Mouse (Mus musculus) c-Kit-positive CD71-negative TER-119-negative erythroid progenitor cells, embryonic 14.5 days (primary cell): Measurements from ENCODE around the gene Zp2.

Experiments used
- DNase-seq: peaks from one replicate; pipeline ENCODE4 v3.0.0-alpha.2; 2013; ENCODE audit warnings: low read depth

Gene Zp2

DNA sequence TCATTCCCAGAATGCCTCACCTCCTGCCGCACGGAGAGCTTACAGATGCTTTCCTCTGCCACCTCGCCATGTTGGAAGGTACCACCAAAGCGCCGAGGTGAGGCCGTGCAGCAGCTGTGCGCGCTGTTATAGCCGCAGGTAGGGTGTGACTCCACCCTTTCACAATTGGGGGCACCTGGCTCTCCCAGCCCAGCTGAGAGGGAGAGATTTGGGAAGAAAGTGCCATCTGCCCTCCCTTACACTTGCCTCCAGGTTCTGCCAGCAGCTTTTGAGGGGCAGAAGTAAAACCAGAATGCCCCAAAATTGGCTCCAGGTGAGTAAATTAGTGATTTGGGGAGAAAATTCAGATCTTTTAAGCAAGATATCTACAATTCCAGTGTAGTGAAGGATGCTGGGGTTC lies at the start of gene Zp2:
TSS of gene Zp2 (minus strand) at position 101 of the 400 bp plus-strand sequence.
- no peak for DNase-seq

DNA sequence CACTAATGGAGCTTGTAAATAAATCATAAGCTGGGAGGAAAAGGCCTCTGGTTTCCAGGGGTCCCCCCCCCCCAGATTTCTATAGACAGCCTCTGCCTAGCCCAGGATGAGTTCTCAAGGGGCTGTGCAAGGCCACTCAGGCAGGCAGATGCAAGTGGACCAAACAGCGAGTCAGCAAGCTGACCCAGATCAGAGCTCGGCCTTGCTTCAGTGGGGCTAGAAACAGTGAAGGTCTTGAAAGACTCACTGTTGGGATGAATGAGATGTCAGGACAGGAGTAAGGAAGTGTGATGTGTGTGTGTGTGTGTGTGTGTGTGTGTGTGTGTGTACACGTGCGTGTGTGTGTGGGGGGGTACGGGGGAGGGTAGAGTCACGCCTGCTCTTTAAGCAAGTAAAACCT lies 47.7 kb upstream of the Zp2 start:
- DNase-seq = no peak

GRCm38 (mm10) chr7:120192207-120192606 lies 47.1 kb upstream of the Zp2 start:
- DNase-seq = no peak

- DNase-seq = no peak
Observed at GRCm38 (mm10) chr7:120190150-120190665, 45.1 kb upstream of the Zp2 start.

GRCm38 (mm10) chr7:120189369-120190149 lies 44.5 kb upstream of the Zp2 start:
- DNase-seq = no peak

- DNase-seq = no peak
Observed at GRCm38 (mm10) chr7:120188946-120189345, 43.9 kb upstream of the Zp2 start.

DNA sequence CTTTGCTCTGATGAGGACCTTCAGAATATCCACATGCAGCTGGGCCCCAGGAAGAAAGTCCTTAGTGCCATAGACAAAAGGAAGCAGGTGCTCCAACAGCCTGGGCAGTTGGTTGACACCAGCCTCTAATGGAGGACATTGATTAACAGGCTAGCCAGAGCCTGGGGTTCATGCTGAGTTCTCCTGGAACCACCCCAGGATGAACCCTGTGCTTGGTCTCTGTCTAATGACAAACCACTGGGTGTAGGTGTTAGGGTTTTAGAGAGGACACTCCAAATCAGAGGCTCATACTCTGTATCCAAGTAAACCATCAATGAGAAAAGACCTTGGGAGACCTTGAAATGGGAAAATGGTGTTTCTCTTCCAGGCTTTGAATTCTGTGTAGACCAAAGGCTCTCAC lies 37.8 kb upstream of the Zp2 start:
- DNase-seq = no peak

- DNase-seq = no peak
Observed at GRCm38 (mm10) chr7:120181401-120182230, 36.5 kb upstream of the Zp2 start.

DNA sequence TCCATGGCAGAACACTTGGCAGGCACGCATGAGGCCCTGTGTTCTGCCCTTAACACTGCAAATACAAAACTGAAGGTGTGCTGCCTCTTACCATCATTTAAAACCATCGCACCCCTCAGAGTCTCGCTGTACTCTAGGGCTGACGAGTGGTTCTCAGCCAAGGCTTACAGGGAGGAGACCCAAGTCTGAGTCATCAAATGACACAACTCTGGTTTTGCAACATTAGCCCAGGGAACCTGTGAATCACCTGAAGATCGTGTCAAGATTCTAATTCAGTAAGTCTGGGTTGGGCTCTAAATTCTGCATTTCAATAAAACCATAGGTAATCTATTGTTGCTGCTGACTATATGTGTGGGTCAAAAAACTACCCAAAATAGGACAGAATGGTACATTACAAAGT lies 35.5 kb upstream of the Zp2 start:
- no peak for DNase-seq

DNA sequence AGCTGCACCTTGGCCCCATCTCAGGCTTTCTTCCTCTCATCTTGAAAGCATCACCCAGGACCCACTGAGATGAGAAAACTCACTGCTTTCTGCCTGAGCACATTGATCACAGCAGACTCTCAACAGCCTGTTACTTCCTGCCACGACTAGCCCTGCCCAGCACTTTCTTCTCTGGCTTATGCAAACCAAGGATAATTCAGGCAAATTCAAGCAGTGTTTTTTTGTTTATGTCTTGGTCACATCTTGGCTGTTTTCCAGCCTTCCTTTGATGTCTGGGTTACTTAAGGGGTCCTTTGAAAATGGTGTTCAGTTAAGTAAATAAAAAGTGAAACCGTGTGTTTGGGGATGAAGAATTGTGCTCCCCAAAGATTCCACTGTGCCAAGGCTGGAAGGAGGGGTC lies 33.8 kb upstream of the Zp2 start:
- DNase-seq = no peak

- DNase-seq = no peak
Observed at GRCm38 (mm10) chr7:120177611-120178010, 32.5 kb upstream of the Zp2 start.

DNA sequence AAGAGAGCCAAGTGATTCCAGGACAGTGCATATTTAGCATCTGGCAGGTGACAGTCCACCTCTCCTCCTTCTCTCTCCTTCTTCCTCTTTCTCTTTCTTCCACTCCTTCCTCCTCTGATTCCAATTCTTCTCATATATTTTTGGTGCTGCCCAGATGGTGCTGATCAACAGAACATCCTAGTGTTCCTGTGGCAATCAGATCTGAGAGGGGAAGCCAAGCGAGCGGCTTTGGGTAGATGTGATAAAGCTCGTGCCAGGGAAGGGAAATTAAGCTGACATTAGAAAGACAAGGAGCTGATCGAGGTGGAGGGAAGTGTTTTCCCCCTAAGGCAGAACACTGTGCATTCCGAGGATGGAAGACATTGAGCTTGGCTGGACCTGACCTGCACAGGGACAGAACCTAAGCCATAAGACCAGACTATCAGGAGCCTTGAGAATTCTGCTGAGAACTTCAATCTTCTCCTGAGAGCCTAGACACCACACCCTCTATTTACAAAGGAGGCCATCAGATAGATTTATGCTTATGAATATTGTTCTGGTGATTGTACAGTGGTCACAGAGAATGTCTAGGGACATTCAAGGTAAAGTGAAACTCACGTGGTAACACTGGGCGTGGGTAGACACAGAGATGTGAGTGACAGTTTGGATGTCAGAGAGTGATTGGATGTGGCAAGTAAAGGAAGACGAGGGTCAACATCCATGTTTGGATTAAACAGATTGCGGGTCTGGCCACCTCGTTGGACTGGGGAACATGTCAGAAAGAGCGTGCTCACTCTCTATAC lies 29.8 kb upstream of the Zp2 start:
- no peak for DNase-seq

DNA sequence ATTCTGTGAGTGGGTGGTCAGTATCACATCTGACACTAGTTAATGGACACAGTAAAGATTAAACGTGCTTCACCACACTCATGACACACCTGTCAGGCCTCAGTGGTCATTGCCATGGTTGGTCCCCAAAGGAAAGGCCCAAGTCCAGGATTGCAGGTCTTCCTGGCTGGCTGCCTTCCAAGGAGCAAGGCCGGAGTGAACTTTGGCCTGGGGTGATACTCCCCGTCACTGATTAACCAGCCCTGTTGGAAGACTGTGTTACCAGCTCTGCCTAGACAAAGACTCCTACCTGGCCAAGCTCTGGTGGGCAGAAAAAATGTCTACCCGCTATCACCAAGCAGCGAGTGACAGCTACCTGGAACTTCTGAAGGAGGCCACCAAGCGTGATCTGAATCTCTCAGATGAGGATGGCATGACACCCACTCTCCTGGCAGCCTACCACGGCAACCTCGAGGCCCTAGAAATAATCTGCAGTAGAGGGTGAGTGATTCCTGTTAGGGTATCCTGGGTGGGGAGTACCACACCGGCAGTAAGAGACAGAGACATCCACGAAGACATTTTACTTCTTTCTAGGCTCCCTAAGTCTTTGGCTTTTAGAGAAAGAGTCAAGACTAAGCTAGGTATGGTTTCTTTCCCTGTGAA lies 28.6 kb upstream of the Zp2 start, which contains the start of gene Anks4b:
TSS of gene Anks4b (plus strand) at position 256 of the 642 bp plus-strand sequence.
- DNase-seq = no peak

DNA sequence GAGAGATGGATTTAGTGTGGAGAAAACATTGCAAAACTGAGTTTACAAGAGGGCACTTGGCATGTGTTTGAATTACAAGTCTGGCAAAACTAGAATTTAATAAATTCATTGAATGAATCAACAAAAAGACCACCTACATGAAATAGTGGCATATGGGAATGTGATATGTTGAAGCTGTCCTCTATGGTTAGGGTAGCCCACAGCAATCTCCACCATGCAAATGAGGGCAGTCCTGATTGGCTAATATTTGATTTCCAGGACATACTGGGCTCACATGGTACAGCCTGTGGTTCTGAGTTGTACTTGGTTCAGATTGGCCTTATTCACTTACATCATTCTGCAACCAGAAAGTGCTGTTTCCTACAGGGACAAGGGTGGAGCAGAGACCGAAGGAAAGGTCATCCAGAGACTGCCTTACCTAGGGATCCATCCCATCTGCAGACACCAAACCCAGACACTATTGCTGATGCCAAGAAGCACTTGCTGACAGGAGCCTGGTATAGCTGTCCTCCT lies 27.2 kb upstream of the Zp2 start:
- DNase-seq = no peak

DNA sequence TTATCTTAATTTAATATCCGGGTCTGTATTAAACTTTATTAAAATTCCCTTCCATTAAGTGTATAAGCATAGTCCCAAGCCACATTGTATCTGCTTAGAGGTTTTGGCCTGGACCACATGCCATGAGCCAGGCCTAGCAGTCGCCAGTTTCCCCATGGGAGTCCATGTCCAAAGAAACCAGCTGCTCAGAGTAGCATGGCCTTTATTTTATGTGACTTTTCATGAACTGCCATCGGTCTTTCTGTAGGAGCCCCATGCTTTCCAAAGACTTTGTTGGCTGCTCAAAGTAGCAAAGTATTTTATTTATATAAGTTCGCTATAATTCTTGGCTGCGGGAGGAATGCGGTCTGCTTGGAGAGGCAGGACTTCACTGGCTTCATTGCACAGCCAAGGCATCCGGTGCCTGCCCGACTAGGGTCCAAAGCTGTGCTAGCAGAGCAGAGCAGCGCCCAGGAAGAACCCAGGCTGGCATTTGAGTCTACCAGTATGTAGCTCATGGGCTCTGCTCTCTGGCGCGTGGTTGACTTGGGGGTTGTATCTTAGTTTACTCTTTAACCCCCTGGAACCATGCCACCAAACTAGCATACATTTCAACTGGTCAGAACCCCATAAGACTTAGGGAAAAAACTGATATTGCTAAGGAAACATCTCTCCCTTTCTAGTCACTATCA lies 18.6 kb upstream of the Zp2 start:
- DNase-seq = no peak

DNA sequence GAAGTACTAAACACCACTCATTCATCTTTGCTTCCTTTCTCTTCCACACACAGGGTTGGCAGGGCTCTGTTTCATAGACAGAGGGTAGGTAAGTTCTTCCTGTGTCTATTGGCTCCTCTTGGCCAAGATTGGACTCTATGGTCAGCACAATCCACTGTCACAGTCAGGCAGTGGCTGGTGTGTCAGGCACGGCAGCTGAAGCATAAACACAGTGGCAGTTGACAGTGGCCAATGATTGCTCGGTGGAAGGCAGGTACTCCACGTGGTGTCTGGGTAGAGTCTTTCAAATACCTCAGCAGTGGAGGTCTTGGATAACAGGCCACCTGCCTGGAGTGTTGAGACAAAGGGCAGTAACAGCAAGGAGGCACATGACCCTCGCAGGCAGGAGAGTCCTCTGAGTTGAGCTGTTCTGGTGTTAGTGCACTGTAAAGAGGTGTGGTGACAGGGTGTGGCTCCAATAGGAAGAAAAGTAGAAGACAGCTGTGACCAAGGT lies 13.1 kb upstream of the Zp2 start:
- no peak for DNase-seq

DNA sequence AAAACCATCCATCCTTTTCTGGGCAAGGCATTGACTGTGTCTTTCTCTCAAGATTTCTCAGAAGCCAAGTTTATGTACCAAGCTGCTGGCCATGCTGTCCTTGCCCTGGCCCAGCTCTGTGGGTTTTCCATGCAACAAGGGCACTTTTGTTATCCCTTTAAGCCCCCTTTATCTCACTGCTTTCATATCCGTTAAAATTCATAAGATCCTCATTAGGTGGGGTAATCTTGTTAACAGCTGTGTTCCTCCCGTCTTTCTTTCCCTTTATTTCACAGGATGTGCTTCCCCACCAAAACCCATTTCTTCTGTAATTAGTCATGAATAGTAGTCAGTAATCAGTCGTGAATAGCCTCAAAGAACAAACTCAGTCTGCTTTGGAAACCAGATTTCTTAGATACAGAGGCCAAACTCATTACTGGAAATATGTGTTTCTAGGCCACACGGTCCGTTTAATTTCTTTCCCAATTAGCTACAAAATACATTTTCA lies 12.5 kb upstream of the Zp2 start:
- no peak for DNase-seq

GRCm38 (mm10) chr7:120156841-120157409 lies 11.8 kb upstream of the Zp2 start:
- DNase-seq = no peak

GRCm38 (mm10) chr7:120150898-120151297 lies 5.8 kb upstream of the Zp2 start:
- DNase-seq = no peak

DNA sequence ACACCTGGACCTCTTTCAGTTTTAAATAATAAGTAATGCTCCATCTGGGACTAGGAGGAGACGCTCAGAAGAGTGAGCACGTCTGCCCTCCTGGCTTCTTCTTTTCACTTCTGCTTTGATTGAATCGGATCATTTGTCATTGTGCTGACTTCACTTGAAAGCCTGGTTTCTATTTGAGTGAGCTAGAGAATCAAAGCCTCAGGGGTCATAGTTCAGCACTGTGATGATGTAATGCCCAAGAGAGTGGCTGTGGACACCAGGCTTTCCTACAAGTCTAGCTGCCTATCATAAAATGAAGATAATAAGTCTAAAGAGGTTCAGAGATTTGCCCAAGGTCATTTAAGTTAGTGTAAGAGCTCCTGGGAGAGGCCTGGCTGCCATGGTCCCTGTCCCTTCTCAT lies 5.2 kb upstream of the Zp2 start:
- DNase-seq = no peak
